Mouse (Mus musculus) 416B (cell line): ENCODE results near the gene Caln1.

Experiments
- DNase-seq: peaks from one replicate; pipeline ENCODE4 v3.0.0; 2011; ENCODE audit warnings: low read depth

Gene Caln1

GRCm38 (mm10) chr5:130699476-130699875 is 330.2 kb downstream of the Caln1 start:
- DNase-seq, result no peak

- DNase-seq, result no peak
Observed at GRCm38 (mm10) chr5:130701777-130702176, 332.5 kb downstream of the Caln1 start.

GRCm38 (mm10) chr5:130702361-130702760 is 333.1 kb downstream of the Caln1 start:
- no peak for DNase-seq

GRCm38 (mm10) chr5:130704866-130705265 is 335.6 kb downstream of the Caln1 start:
- DNase-seq, result no peak

GRCm38 (mm10) chr5:130706202-130706855 is 337.1 kb downstream of the Caln1 start:
- DNase-seq, result no peak

GRCm38 (mm10) chr5:130707755-130708154 is 338.5 kb downstream of the Caln1 start:
- no peak for DNase-seq

- no peak for DNase-seq
Observed at GRCm38 (mm10) chr5:130708616-130709015, 339.4 kb downstream of the Caln1 start.

GRCm38 (mm10) chr5:130711643-130712042 is 342.4 kb downstream of the Caln1 start:
- no peak for DNase-seq

GRCm38 (mm10) chr5:130712281-130712680 is 343.0 kb downstream of the Caln1 start:
- DNase-seq, result no peak

GRCm38 (mm10) chr5:130715181-130715580 is 345.9 kb downstream of the Caln1 start:
- no peak for DNase-seq

- peak; percentile 14 for DNase-seq
Observed at GRCm38 (mm10) chr5:130718385-130718784, 349.1 kb downstream of the Caln1 start.

- DNase-seq, result no peak
Observed at GRCm38 (mm10) chr5:130742171-130742570, 372.9 kb downstream of the Caln1 start.

- peak; percentile 41 for DNase-seq
Observed at GRCm38 (mm10) chr5:130757517-130757916, 388.3 kb downstream of the Caln1 start.

GRCm38 (mm10) chr5:130765784-130766183 is 396.5 kb downstream of the Caln1 start:
- DNase-seq, result no peak

- DNase-seq, result no peak
Observed at GRCm38 (mm10) chr5:130771061-130771741, 401.9 kb downstream of the Caln1 start.

- DNase-seq, result no peak
Observed at GRCm38 (mm10) chr5:130772491-130772890, 403.2 kb downstream of the Caln1 start.

GRCm38 (mm10) chr5:130774946-130775345 is 405.7 kb downstream of the Caln1 start:
- DNase-seq, result no peak

- no peak for DNase-seq
Observed at GRCm38 (mm10) chr5:130792755-130793452, 423.6 kb downstream of the Caln1 start.

- DNase-seq, result no peak
Observed at GRCm38 (mm10) chr5:130797713-130798112, 428.5 kb downstream of the Caln1 start.

- no peak for DNase-seq
Observed at GRCm38 (mm10) chr5:130810314-130810713, 441.1 kb downstream of the Caln1 start.

- no peak for DNase-seq
Observed at GRCm38 (mm10) chr5:130810846-130811245, 441.6 kb downstream of the Caln1 start.

GRCm38 (mm10) chr5:130811266-130811665 is 442.0 kb downstream of the Caln1 start:
- peak; percentile 35 for DNase-seq

- DNase-seq, result no peak
Observed at GRCm38 (mm10) chr5:130811966-130812365, 442.7 kb downstream of the Caln1 start.
